Mouse (Mus musculus) left cerebral cortex, adult 2 months (tissue): Measurements from ENCODE around the gene Mfrp. TPM values are rescaled to one million over a fixed set of nuclear protein-coding genes. Genes with fewer than 3 reads are reported as not detected.

Experiments used
- DNase-seq, 2 experiments: peaks; one replicate each; pipeline ENCODE4 v3.0.0; 2021 to 2022; ENCODE audit warnings: low spot score in 2 of 2, mixed read lengths in 1 of 2; ENCODE audit errors: extremely low spot score in 1 of 2
- H3K27ac ChIP-seq: fragments of 200-600 bp; 2 replicates; pipeline ENCODE4 v1.8.1; 2022
- H3K4me3 ChIP-seq: fragments of 200-600 bp; 2 replicates; pipeline ENCODE4 v1.8.1; 2022
- CTCF ChIP-seq: fragments of 200-600 bp; IDR thresholded peaks from 2 replicates; pipeline ENCODE4 v1.8.1; 2022; ENCODE audit warnings: antibody characterized with exemption, mild to moderate bottlenecking, moderate library complexity
- intact Hi-C: fragments of 180-260 bp; cut with DNase I; formaldehyde crosslinking; loops from one replicate; pipeline ENCODE4 v1.15.1; 2025
- total RNA-seq, 2 experiments: library from RNA; stranded (reverse); gene quantifications; 2 replicates each; pipeline ENCODE4 v1.2.3; 2021

The Mfrp gene
- total RNA-seq, 2 experiments from 2014 or later = 0.82 to 1.6 TPM

GRCm38 (mm10) chr9:44085741-44086665 lies 15.5 kb upstream of the Mfrp start:
- H3K4me3 ChIP-seq = peak overlapping the region; percentile 81
- intact Hi-C loops = loop anchor here (2.0 to 10.0 kb wide), 3 partner anchors 19 to 341 kb away; partner anchors contain the start of genes Nectin1, Thy1 and Usp2
- peak; percentile 59 to 70 for DNase-seq
- H3K27ac ChIP-seq = peak overlapping the region; percentile 96
- no peak for TF ChIP-seq CTCF

GRCm38 (mm10) chr9:44086960-44087359 lies 14.6 kb upstream of the Mfrp start:
- Histone ChIP-seq H3K27ac (peak overlapping the region; percentile 96), H3K4me3 (peak overlapping the region; percentile 81)
- intact Hi-C loops = loop anchor here (2.0 to 10.0 kb wide), 3 partner anchors 20 to 342 kb away; partner anchors contain the start of genes Nectin1, Thy1 and Usp2
- TF ChIP-seq CTCF = no peak
- DNase-seq = no peak

GRCm38 (mm10) chr9:44087761-44088455 lies 13.6 kb upstream of the Mfrp start:
- intact Hi-C loops = loop anchor here (2.0 to 10.0 kb wide), 3 partner anchors 21 to 343 kb away; partner anchors contain the start of genes Nectin1, Thy1 and Usp2
- TF ChIP-seq CTCF = no peak
- DNase-seq = peak in 1 of 2 experiments; percentile 69
- peak overlapping the region; percentile 96 for H3K27ac ChIP-seq
- H3K4me3 ChIP-seq = peak overlapping the region; percentile 81

- intact Hi-C loops = loop anchor here (10.0 kb wide), 1 partner anchor 344 kb away; the partner anchor contains the start of gene Nectin1
- Histone ChIP-seq H3K4me3 (peak overlapping the region; percentile 16; the same call in 1 of the 2 replicates), H3K27ac (peak overlapping the region; percentile 96)
- TF ChIP-seq CTCF = no peak
- DNase-seq = no peak
Observed at GRCm38 (mm10) chr9:44088877-44089608, 12.5 kb upstream of the Mfrp start.

GRCm38 (mm10) chr9:44093612-44094503 lies 7.7 kb upstream of the Mfrp start:
- H3K4me3 ChIP-seq = no peak overlapping the region
- peak; percentile 93 for TF ChIP-seq CTCF
- peak; percentile 79 to 94 for DNase-seq
- intact Hi-C loops = loop anchor here (2.0 kb wide), 1 partner anchor 17 kb away; no protein-coding TSS in a partner anchor
- peak overlapping the region; percentile 69 for H3K27ac ChIP-seq

- intact Hi-C loops = loop anchor here (2.0 to 5.0 kb wide), 2 partner anchors 18 to 112 kb away; no protein-coding TSS in a partner anchor
- Histone ChIP-seq H3K4me3 (no peak overlapping the region), H3K27ac (no peak overlapping the region)
- no peak for DNase-seq
- no peak for TF ChIP-seq CTCF
Observed at GRCm38 (mm10) chr9:44094737-44095136, 6.8 kb upstream of the Mfrp start.

- peak overlapping the region; percentile 84; the same call in 1 of the 2 replicates for H3K27ac ChIP-seq
- no peak for DNase-seq
- intact Hi-C loops = loop anchor here (2.0 to 5.0 kb wide), 2 partner anchors 19 to 113 kb away; no protein-coding TSS in a partner anchor
- no peak overlapping the region for H3K4me3 ChIP-seq
- TF ChIP-seq CTCF = no peak
Observed at GRCm38 (mm10) chr9:44095781-44096180, 5.7 kb upstream of the Mfrp start.

- DNase-seq = peak in 1 of 2 experiments; percentile 55
- intact Hi-C loops = loop anchor here (5.0 kb wide), 1 partner anchor 114 kb away; no protein-coding TSS in a partner anchor
- peak overlapping the region; percentile 84 for H3K27ac ChIP-seq
- TF ChIP-seq CTCF = no peak
- H3K4me3 ChIP-seq = no peak overlapping the region
Observed at GRCm38 (mm10) chr9:44096536-44096935, 5.0 kb upstream of the Mfrp start.

GRCm38 (mm10) chr9:44104881-44105280 lies 3.4 kb downstream of the Mfrp start:
- DNase-seq = no peak
- Histone ChIP-seq H3K4me3 (no peak overlapping the region), H3K27ac (no peak overlapping the region)
- intact Hi-C loops = loop anchor here (5.0 kb wide), 1 partner anchor 38 kb away; the partner anchor contains the start of gene Usp2
- no peak for TF ChIP-seq CTCF

- no peak for DNase-seq
- Histone ChIP-seq H3K27ac (no peak overlapping the region), H3K4me3 (no peak overlapping the region)
- no peak for TF ChIP-seq CTCF
- intact Hi-C loops = loop anchor here (5.0 kb wide), 1 partner anchor 38 kb away; the partner anchor contains the start of gene Usp2
Observed at GRCm38 (mm10) chr9:44105781-44106180, 4.3 kb downstream of the Mfrp start.
